Mouse (Mus musculus) left cerebral cortex, postnatal 10 days (tissue): ENCODE results near the gene Gprc5d. TPM values are rescaled to one million over a fixed set of nuclear protein-coding genes. Genes with fewer than 3 reads are reported as not detected.

Source experiments
- DNase-seq, 2 experiments: peaks; one replicate each; pipeline ENCODE4 v3.0.0; 2021 to 2022; ENCODE audit warnings: low spot score in 2 of 2, mixed read lengths in 1 of 2; ENCODE audit errors: extremely low spot score in 1 of 2
- intact Hi-C: fragments of 180-260 bp; cut with DNase I; formaldehyde crosslinking; loops from one replicate; pipeline ENCODE4 v1.15.1; 2025
- total RNA-seq, 2 experiments: library from RNA; stranded (reverse); gene quantifications; 2 replicates each; pipeline ENCODE4 v1.2.3; 2021

Gene Gprc5d
- total RNA-seq, 2 experiments from 2014 or later: not detected

DNA sequence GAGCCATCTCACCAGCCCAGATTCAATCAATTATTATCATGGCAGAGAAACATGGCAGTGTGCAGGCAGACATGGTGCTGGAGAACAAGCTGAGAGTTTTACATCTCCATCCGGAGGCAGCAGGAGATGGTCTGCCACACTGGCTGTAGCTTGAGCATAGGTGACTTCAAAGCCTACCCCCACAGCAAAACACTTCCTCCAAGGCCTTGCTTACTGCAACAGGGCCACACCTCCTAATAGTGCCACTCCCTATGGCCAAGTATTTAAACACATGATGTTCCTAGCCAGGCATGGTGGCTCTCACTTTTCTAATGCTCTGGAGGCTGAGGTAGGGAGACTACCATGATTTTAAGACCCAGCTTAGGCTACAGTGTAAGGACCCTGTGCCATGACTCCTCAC lies 32.4 kb downstream of the Gprc5d start:
- no peak for DNase-seq
- intact Hi-C loops: loop anchor here (2.0 to 10.0 kb wide), 2 partner anchors 159 to 285 kb away; no protein-coding TSS in a partner anchor

DNA sequence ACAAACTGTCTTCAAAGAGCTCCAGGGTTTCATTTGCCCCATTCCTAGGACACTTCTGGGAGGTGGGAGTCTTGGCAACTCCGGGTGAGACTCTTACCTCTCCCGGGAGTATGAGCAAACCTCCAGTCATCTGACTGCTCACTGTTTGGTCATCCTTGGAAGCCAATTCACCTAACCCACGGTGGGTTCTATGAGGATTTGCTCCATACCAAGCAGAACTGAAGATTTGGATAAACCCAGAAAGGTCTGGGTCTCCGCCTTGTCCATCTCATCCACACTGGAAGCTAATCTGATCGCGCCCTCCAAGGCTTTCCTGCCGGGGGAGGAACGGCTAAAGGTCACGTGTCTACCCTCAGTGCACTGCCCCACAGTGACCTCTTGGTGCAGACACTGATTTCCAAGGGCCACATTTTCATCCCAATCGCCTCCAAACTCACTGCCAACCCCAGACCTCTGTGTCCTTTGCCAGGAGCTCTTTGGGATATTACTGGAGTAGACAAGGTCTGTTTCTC lies 34.0 kb downstream of the Gprc5d start:
- intact Hi-C loops: loop anchor here (5.0 to 10.0 kb wide), 2 partner anchors 57 to 161 kb away; no protein-coding TSS in a partner anchor
- DNase-seq: no peak

DNA sequence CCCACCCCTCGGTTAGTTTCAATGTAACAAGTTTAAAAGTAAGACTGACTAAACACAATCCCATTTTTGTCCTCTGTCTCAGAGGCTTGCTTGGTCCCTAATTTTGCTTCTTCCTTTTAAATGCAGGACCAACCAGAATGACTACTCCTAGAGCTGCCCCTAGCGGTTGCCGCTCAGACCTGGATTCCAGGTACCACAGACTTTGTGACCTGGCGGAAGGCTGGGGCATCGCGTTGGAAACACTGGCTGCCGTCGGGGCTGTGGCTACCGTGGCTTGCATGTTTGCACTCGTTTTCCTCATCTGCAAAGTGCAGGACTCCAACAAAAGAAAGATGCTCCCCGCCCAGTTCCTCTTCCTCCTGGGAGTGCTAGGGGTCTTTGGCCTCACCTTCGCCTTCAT lies 39.7 kb downstream of the Gprc5d start:
- intact Hi-C loops: no loop called here
- no peak for DNase-seq

DNA sequence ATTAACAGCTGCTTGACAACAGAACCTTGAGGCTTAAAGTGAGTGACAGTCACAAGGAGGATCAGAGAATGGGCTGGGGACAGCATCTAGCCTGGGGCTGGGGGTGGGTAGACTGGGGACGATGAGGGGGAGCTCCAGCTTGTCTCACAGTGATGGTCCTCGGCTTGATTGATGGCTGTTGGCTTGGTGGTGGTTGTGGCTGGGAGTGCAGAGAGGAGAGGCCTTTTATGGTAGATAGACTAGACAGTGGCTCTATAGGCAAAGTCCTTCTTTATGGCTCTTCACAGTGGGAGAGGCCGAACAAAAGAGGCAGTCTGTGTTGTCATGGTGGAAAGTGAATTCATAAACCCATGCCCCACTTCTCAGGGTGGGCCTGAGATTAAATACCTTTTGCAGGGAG lies 41.9 kb downstream of the Gprc5d start:
- intact Hi-C loops: no loop called here
- no peak for DNase-seq

DNA sequence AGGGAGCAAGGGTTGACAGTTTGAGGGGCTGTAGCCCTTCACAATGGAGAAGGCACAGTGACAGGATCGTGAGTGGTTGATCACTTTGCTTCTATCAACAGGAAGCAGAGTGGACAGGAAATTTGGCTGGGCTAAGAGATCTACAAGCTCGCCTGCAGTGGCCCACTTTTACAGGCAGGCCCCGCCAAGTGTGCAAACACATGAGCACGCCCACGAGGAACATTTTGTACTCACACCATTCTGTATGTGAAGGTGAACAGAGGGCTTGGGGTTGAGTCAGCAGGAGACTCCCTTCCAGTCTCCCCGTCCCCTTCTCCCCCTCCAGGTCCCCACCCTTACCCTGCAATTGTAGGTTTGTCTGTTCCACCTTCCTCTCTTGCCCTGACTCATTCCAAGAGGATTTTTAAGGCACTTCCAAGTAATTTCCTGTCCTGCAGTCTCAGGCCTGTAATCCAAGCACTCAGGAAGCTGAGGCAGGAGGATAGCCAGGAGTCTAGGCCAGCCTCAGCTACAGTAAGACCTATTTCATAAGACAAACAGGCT lies 43.6 kb downstream of the Gprc5d start:
- no peak for DNase-seq
- intact Hi-C loops: no loop called here

DNA sequence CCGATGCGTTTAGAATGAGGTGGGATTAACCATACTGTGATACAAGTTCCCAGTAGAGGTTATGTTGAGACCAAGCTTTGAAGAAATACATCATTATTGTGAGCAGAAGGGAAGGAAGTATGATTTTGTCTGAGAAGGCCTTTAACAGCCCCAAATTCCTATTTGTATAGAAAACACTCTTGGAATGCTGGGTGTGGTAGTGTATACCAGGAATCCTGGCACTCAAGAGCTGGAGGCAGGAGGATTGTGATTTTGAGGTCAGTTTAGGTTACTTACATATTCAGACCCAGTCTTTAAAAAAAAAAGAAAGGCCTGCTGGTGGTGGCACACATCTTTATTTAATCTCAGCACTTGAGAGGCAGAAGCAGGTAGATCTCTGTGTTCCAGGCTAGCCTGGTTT lies 47.7 kb downstream of the Gprc5d start:
- intact Hi-C loops: no loop called here
- no peak for DNase-seq

DNA sequence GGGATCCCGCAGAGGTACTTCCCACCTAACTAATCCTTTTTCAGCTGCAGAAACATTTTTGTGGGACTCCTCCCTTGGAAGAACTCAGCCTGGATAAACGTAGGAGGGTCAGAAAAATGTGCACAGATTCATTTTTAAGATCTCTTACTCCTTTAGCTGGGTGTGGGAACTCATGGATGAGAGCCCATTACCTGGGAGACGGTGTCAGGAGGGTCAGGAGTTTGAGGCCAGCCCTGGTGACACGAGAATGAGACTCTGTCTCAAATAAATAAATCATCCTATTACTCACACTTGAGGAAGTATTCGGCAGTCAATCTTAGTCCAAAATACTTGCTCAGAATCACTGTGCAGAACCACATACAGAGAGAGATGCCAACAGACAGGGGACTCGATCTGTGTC lies 48.2 kb downstream of the Gprc5d start:
- intact Hi-C loops: no loop called here
- no peak for DNase-seq

DNA sequence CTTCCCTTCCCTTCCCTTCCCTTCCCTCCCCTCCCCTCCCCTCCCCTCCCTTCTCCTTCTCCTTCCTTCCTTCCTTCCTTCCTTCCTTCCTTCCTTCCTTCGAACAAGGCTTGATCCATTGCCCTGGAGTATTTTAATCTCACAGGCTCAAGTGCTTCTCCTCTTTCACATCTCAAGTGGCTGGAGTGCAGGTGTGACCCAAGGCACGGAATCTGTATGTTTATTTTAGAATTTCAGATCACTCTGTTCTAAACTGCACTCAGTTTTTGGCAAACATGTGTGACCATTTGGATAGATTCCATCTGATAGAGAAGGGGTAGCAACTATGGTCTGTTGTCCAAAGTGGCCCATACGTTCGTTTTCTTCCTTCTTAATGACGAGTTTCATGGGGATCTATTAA lies 49.9 kb downstream of the Gprc5d start:
- intact Hi-C loops: no loop called here
- DNase-seq: no peak

DNA sequence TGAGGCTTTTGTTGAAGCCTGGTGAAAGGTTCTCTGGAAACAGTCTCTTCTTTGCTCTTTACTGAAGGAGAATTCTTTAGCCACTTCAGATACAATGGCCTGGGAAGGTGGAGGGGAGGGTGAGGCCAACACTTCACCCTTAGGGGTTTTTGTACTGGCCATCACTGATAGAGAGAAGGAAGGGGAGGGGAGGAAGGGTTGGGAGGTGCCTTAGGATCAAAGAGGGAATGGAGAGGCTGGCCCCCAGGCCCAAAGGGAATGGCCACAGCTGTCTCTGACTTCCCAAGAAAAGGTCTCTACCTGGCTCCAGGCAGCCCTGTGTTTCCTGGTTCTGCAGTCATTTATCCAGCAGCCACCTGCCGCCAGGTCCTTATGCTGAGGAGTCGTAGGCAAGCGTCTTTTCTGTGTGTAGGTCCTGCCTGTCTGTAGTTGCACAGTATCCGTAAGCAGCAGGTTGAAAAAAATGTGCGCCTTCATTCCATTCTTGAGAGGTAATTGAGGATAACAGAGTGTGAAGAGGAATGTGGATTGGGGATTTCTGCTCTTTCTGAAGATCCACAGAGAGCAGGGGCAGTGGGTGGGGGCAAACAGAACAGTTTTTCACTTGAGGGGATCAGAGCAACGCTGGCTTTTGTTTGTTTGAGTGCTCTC lies 51.2 kb downstream of the Gprc5d start:
- DNase-seq: no peak
- intact Hi-C loops: no loop called here

DNA sequence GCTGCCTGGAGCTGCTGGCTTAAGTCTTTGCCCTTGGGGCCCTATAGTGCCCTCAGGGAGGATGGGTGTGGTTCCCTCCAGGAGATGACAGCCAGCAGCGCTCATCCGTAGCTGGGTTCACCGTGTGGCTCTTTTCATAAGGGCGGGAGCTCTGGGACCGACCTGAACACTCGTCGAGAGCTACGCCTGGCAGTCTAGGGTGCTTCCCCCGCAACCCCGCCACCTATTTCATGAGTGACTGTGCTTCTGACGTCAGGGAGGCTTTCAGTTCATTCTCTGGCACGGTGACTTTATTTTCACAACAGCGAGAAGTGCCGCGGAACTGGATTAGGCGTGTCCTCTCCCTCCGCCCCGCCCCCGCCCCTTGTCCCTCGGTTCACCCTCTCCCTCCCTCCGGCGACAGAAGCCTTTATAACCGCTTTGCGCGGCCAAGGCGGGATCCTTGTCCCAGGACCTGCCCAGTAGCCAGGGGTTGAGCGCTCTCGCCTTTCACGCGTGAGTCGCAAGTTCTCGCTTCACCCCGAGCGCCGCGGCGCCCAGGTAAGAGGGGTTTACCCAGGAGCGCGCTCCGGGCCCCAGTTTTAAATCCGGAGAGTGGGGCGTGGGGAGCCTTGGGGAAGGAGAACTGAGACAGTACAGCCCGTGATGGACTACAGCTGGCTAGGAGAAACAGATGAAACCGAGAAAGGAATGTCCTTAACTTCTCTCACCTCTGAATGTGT lies 52.7 kb downstream of the Gprc5d start, which contains the start of gene Gprc5a:
Gprc5a (plus strand) TSS at position 416 of the 722 bp plus-strand sequence.
- intact Hi-C loops: no loop called here
- peak in 1 of 2 experiments; percentile 47 for DNase-seq

DNA sequence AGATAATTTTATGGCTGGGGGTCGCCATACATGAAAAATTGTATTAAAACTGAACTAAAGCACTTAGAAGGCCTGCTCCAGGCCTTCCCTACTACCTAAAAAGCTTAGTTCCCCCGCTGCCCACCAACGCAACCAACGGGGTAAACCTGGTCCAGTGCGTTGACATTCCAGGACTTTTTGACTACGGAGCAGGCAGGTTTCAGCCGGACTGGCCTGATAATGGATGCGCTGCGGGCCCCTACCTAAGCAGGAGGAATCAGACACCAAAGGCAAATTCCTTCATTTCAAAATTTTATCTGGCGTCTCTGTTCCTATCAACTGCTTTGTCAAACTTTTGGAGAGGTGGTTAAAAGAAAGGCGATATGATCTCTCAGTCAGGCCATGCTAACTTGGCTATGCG lies 53.5 kb downstream of the Gprc5d start:
- intact Hi-C loops: no loop called here
- no peak for DNase-seq

DNA sequence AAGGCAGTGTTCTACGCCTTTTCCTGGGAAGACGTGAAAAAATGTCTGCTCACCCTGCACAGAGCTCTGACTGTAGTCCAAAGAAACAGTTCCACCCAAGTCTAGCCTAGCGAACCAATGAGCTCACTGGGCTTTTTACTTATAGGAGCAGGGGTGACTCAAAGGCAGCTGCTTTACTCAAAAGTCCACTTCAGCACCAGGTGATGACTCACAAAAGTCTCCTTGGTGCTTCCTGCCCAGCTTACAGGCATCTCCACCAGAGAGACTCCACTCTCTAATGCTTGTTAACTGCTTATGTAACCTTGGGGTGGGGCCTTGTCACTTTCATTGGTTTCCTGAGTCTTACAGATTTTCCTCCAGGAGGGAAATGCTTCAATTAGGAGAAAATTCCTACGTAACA lies 57.4 kb downstream of the Gprc5d start:
- intact Hi-C loops: no loop called here
- no peak for DNase-seq

Other genes with a start within 250 kb of the Gprc5d start
- gene Gpr19, start 219.7 kb downstream of the Gprc5d start, total RNA-seq: 10 to 100 TPM; 23.4 to 26.0 TPM
- gene Cdkn1b, start 197.9 kb downstream of the Gprc5d start, total RNA-seq: 10 to 100 TPM; 45.0 to 46.9 TPM
- gene Apold1, start 136.6 kb downstream of the Gprc5d start, total RNA-seq: 1 to 10 TPM; 5.4 to 5.7 TPM
- 10 to 100 TPM; 51.6 to 53.7 TPM for gene Ddx47, start 106.7 kb downstream of the Gprc5d start, total RNA-seq
- under 1 TPM; 0.21 to 0.26 TPM for gene Gprc5a, start 52.6 kb downstream of the Gprc5d start, total RNA-seq
- gene Fam234b, start 79.7 kb upstream of the Gprc5d start, total RNA-seq: 10 to 100 TPM; 98.1 TPM
- 10 to 100 TPM; 37.8 to 39.5 TPM for gene Hebp1, start 79.7 kb upstream of the Gprc5d start, total RNA-seq
- gene Gsg1, start 136.1 kb upstream of the Gprc5d start, total RNA-seq: not detected
- not detected for gene Pbp2, start 192.1 kb upstream of the Gprc5d start, total RNA-seq
- 1 to 10 TPM; 3.0 to 4.4 TPM for gene Emp1, start 244.3 kb upstream of the Gprc5d start, total RNA-seq